Mouse (Mus musculus) heart, postnatal 0 days (tissue): ENCODE data around the gene Tifab.

Experiments
- CTCF ChIP-seq: IDR thresholded peaks from 2 replicates; pipeline ENCODE4 v1.5.1; 2016; ENCODE audit warnings: antibody characterized with exemption, control low read depth, low read depth
- EP300 ChIP-seq: IDR thresholded peaks from 2 replicates; pipeline ENCODE4 v1.6.1; 2016; ENCODE audit warnings: antibody characterized with exemption, low read depth

DNA sequence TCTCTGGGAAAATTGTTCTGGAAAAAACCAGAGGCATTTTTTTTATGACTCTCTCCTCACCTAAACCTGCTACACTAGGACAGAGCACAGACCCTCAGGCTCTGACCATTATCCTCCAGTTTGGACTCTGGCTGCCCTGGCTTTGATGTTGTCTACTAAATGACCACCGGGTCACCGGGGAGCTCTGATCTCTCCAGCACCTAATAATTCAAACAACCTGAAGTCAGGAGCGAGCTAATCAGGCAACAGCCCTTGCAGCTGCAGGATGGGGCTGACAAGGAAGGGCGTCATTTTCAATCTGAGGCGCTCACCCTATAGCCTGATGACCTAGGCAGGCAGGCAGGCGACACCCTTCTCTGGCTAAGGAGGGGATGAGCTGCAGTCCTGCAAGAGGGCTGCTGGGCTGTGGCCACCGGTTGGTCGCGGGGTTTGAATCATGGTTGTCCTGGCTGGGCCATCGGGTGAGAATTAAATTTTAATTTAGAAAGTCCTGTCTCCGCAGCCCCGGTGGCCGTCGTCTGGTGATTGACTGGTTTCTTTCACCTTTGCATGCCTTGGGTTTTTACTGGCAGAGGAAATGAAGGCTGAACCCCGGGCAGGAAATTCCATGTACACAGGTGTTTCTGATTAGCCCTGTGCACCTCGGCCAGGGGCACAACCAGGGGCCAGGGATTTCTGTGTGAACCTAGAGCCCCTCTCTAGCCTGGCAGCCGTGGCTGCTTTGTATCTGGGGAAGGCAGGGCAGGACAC, 18.9 kb downstream of the Tifab start:
- TF ChIP-seq CTCF (no peak), EP300 (no peak)
